Mouse (Mus musculus) midbrain, embryonic 15.5 days (tissue): ENCODE results near the gene Rasgef1c. TPM values are rescaled to one million over a fixed set of nuclear protein-coding genes. Genes with fewer than 3 reads are reported as not detected.
A peak's percentile ranks its signal among the peaks of the same experiment; 100 is the strongest.

Experiments used
- ATAC-seq: fragments of 200-750 bp; cut with Nextera tagmentation; replicated peaks from 2 replicates; pipeline ENCODE4 v1.8.0; 2017; ENCODE audit warnings: moderate TSS enrichment
- H3K27ac ChIP-seq: fragments of 300-500 bp; sonication (generic); 2 replicates; pipeline ENCODE4 v1.5.1; 2015; ENCODE audit warnings: mild to moderate bottlenecking, inconsistent platforms
- H3K27me3 ChIP-seq: fragments of 300-500 bp; sonication (generic); replicated peaks from 2 replicates; pipeline ENCODE4 v1.6.1; 2015; ENCODE audit warnings: inconsistent platforms
- H3K36me3 ChIP-seq: fragments of 300-500 bp; sonication (generic); replicated peaks from 2 replicates; pipeline ENCODE4 v1.6.1; 2015; ENCODE audit warnings: inconsistent platforms
- H3K4me1 ChIP-seq: fragments of 300-500 bp; sonication (generic); 2 replicates; pipeline ENCODE4 v1.6.1; 2015; ENCODE audit warnings: inconsistent platforms
- H3K4me2 ChIP-seq: fragments of 300-500 bp; sonication (generic); 2 replicates; pipeline ENCODE4 v1.6.1; 2015; ENCODE audit warnings: inconsistent platforms, mild to moderate bottlenecking, moderate library complexity
- H3K4me3 ChIP-seq: fragments of 300-500 bp; sonication (generic); 2 replicates; pipeline ENCODE4 v1.5.1; 2015; ENCODE audit warnings: mild to moderate bottlenecking, inconsistent platforms
- H3K9ac ChIP-seq: fragments of 300-500 bp; sonication (generic); 2 replicates; pipeline ENCODE4 v1.6.1; 2015; ENCODE audit warnings: mild to moderate bottlenecking, inconsistent platforms
- H3K9me3 ChIP-seq: fragments of 300-500 bp; sonication (generic); 2 replicates; pipeline ENCODE4 v1.6.1; 2016; ENCODE audit warnings: inconsistent platforms
- WGBS: fragments of 180-500 bp; shearing (Covaris S2); methylation state at CpG from one replicate; pipeline ENCODE4 v1.1.7; 2015; ENCODE audit warnings: mixed read lengths; 5-methylcytosine and 5-hydroxymethylcytosine counted together
- polyA plus RNA-seq: library from polyadenylated mRNA; unstranded; fragments of >200 nt; fragmentation: Nextera tagmentation; extraction: Ambion mirVana; gene quantifications from 2 replicates; pipeline ENCODE4 v1.2.1, GENCODE M21; 2015

The Rasgef1c gene
- polyA plus RNA-seq, 1 experiment from 2014 or later = 29.8 TPM

DNA sequence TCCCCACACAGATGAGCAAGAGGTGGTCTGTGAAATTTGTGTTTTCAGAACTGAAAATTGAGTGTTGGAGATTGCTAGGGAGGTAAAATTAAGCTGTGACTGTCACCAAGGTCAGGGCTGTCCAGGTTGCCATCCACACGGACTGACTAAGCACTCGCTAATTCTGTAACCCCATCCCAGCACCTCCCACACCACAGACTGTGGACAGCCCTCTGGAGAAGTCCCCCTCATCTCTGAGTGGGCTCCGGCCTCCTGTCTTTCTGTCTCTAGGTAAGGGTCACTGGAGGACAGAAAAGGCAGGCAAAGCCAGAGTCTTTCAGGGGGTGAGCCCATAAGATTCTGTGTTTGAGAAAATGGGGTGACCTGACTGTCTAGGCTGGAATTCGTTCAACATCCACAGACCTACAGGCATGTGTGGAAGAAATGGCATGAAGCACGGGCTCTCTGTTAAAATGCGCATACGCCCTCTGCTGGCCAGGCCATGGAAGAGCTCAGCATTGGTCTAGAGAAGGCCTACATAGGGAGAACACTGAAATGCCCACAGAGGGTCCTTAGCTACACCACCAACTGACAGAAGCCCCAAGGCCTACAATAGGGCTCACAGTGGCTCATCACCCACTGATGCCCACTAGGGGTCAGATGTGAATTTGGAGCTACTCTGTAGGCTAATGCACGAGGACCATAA lies 54.1 kb downstream of the Rasgef1c start:
- H3K4me1 ChIP-seq = no peaks in the 10 kb centered on the region
- no peaks in the 10 kb centered on the region for H3K36me3 ChIP-seq
- H3K4me2 ChIP-seq = no peak overlapping the region
- H3K27me3 ChIP-seq = no peaks in the 10 kb centered on the region
- ATAC-seq = peak; percentile 87
- no peak overlapping the region for H3K4me3 ChIP-seq
- H3K9me3 ChIP-seq = no peaks in the 10 kb centered on the region
- WGBS = 30% methylated on average over 8 of the region's 8 CpGs
- no peak overlapping the region for H3K27ac ChIP-seq
- H3K9ac ChIP-seq = no peak overlapping the region

DNA sequence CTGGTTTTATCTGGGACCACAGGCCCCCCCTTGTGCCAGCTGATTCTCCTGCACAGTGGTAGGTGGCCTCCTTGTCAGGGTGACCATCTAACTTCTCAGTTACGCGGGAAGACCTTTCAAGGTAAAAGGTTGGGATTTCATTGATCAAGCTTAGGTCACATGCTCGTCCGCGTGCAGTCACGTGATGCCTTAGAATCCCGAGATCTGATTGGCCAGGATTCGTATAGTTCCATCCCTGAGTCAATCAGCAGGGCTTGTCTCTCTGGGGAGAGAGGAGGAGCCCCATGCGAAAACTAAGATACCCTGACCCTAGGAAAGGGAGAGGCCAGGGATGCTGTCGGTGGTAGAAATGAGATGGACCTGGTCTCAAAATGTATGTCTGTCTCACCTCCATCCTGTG lies 56.4 kb downstream of the Rasgef1c start:
- Histone ChIP-seq H3K36me3 (no peaks in the 10 kb centered on the region), H3K4me1 (no peaks in the 10 kb centered on the region), H3K4me2 (no peak overlapping the region), H3K27me3 (no peaks in the 10 kb centered on the region), H3K4me3 (no peak overlapping the region), H3K9me3 (no peaks in the 10 kb centered on the region), H3K9ac (no peak overlapping the region), H3K27ac (no peak overlapping the region)
- ATAC-seq = no peak
- WGBS = 89% methylated on average over 10 of the region's 10 CpGs

DNA sequence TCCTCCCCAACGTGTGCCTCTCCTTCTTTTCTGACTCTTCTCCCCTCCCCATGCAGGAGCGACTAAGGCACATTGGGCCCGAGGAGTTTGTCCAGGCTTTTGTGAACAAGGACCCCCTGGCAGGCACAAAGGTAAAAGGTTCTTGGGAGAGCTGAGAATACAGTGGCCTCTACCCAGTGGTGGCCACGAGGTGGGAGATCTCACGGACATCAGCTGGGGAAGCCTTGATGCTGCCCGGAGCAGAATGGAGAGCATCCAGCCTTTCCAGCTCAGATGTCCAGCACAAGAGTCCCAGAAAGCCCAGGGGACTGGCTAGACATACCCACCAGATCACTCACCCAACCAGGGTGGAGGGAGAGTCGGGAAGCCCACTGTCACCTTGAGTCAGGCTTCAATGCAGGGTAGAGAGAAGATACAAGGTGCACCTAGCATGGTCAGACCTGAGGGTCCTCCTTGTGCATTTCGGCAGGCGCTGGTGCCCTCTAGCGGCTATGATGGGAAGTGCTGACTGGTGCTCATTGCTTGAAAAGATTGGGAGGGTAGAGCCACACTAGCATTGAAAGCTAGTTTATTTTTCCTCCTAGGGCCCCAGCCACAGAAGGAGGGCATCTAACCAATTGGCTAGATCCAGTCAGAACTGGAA lies 59.6 kb downstream of the Rasgef1c start:
- no peaks in the 10 kb centered on the region for H3K27me3 ChIP-seq
- H3K27ac ChIP-seq = no peak overlapping the region
- no peak overlapping the region for H3K9ac ChIP-seq
- H3K9me3 ChIP-seq = no peaks in the 10 kb centered on the region
- no peak overlapping the region for H3K4me3 ChIP-seq
- WGBS = 34% methylated on average over 10 of the region's 10 CpGs
- H3K4me2 ChIP-seq = no peak overlapping the region
- H3K36me3 ChIP-seq = no peaks in the 10 kb centered on the region
- H3K4me1 ChIP-seq = no peaks in the 10 kb centered on the region
- ATAC-seq = peak; percentile 64; the same call in 1 of the 2 replicates

DNA sequence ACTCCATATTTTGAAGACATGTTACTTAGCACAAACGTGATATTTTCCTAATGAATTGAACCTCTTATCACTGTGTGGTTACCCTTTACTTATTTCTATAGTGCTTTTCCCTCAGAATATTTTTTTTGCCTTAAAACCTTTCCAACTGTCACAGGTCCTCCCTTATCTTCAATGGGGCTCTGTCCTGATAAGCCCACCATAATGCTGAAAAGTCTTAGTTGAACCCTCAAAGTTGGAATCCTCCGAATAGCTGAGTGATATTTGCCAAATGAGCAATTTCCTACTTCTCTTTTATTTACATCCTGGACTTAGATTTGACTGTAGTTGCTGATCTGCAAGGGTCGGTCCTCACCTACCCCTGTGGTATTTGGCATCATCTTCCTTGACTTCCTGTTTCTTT lies 63.7 kb downstream of the Rasgef1c start:
- WGBS = 69% methylated on average over 3 of the region's 3 CpGs
- ATAC-seq = no peak
- H3K4me2 ChIP-seq = no peak overlapping the region
- no peak overlapping the region for H3K9ac ChIP-seq
- H3K9me3 ChIP-seq = no peaks in the 10 kb centered on the region
- H3K27me3 ChIP-seq = no peaks in the 10 kb centered on the region
- H3K36me3 ChIP-seq = no peaks in the 10 kb centered on the region; the same call in 1 of the 2 replicates
- H3K4me3 ChIP-seq = no peak overlapping the region
- no peaks in the 10 kb centered on the region for H3K4me1 ChIP-seq
- no peak overlapping the region for H3K27ac ChIP-seq

DNA sequence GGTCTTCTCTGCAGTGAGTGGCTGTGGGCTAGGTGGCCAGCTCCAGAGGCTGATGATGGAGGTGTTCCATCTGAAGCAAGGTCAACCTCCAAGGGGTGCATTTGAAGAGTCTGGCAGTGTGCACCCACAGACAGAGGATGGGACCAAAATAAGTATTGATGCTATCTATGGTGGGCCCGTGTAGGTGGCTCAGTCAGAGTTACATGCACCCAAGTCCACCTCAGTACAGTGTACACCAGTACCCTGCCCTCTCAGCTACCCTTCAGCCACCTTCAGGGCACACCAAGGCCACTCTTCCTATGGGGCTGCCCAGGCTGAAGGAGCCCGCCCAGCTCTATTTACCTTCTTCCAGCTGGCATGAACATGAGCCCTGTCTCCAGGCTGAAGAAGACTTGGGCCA lies 68.1 kb downstream of the Rasgef1c start:
- Histone ChIP-seq H3K4me3 (no peak overlapping the region), H3K4me2 (no peak overlapping the region), H3K36me3 (no peaks in the 10 kb centered on the region; the same call in 1 of the 2 replicates), H3K9ac (no peak overlapping the region), H3K4me1 (no peaks in the 10 kb centered on the region), H3K9me3 (no peaks in the 10 kb centered on the region), H3K27ac (no peak overlapping the region), H3K27me3 (no peaks in the 10 kb centered on the region)
- ATAC-seq = no peak
- 92% methylated on average over 2 of the region's 2 CpGs for WGBS

DNA sequence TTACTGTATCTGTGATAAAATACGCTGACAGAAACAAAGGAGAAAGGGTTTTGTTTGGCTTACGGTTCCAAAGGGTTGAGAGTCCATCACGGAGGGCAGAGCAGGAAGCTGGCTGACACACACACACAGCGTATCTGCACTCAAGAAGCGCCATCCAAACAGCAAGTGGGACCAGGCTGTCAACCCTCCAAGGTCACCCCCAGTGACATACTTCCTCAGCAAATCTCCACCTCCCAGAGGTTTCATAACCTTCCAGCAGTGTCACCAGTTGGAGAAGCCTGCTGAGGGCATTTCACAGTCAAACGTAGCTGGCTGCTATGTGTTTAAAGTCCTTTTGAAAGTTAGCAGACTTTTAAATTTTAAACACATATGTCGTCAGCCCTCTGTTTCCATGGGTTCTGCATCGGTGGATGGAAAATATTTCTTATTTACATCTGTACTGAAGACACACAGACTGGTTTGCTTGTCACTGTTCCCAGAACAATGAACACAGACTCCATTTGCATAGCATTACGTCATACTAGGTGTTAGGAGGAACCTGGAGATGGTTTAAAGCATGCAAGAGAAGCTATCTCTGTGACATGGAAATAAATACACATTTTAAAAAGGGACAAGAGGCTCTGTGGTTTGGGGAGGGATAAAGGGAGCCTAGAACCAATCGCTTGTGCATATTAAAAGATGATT lies 72.2 kb downstream of the Rasgef1c start:
- H3K27ac ChIP-seq = no peak overlapping the region
- WGBS = 85% methylated on average over 10 of the region's 10 CpGs
- H3K36me3 ChIP-seq = peaks cover 3% of the 10 kb centered on the region; the same call in 1 of the 2 replicates
- ATAC-seq = no peak
- H3K4me3 ChIP-seq = no peak overlapping the region
- no peaks in the 10 kb centered on the region for H3K9me3 ChIP-seq
- H3K27me3 ChIP-seq = no peaks in the 10 kb centered on the region
- H3K4me2 ChIP-seq = no peak overlapping the region
- H3K9ac ChIP-seq = no peak overlapping the region
- H3K4me1 ChIP-seq = no peaks in the 10 kb centered on the region

DNA sequence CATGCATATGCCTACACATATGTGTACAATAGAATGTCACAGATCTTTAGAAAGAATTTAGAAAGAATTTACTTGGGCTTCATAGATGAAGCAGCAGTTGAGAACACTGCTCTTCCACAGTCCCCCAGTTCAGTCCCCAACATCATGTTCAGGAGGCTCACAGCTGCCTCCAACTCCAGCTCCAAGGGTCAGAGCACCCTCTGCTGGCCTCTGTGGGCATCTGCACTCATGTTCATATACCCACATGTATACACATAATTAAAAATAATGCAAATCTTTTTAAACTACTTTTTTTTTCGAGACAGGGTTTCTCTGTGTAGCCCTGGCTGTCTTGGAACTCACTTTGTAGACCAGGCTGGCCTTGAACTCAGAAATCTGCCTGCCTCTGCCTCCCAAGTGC lies 73.0 kb downstream of the Rasgef1c start:
- Histone ChIP-seq H3K36me3 (peaks cover 3% of the 10 kb centered on the region; the same call in 1 of the 2 replicates), H3K4me3 (no peak overlapping the region), H3K9me3 (no peaks in the 10 kb centered on the region), H3K27me3 (no peaks in the 10 kb centered on the region), H3K4me2 (no peak overlapping the region), H3K27ac (no peak overlapping the region), H3K4me1 (no peaks in the 10 kb centered on the region), H3K9ac (no peak overlapping the region)
- 57% methylated on average over 1 of the region's 1 CpGs for WGBS
- no peak for ATAC-seq

DNA sequence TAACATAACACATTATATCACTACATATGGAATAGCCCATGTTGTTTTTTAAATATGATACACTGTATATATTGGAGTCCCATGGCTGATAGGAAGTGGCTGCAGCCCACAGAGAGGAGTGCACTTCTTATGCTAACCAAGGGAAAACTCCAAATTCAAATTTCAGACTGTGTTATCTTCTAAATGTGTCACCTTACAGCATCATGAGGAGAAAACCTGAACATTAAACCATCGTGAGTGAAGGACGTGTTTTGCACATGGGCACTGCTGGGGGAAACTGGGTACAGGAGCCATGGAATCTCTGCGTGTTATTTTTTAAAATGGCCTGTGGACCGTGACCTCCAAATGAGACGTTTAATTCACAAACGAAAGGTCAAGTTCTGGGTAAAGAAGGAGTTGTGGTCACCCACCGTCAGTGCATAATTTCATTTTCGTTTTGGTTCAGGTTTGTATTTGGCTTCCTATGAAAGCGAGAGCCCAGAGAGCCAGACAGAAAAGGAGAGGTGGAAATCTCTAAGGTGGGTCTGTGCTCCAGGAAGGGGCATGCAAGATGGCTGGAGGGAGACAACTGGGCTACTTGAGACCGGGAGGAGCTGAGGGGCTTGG lies 76.4 kb downstream of the Rasgef1c start:
- ATAC-seq = no peak
- H3K27me3 ChIP-seq = no peaks in the 10 kb centered on the region
- H3K9me3 ChIP-seq = no peaks in the 10 kb centered on the region
- WGBS = 84% methylated on average over 10 of the region's 10 CpGs
- H3K4me2 ChIP-seq = no peak overlapping the region
- no peak overlapping the region for H3K4me3 ChIP-seq
- no peak overlapping the region for H3K27ac ChIP-seq
- H3K9ac ChIP-seq = no peak overlapping the region
- peaks cover 3% of the 10 kb centered on the region; the same call in 1 of the 2 replicates for H3K36me3 ChIP-seq
- no peaks in the 10 kb centered on the region for H3K4me1 ChIP-seq

DNA sequence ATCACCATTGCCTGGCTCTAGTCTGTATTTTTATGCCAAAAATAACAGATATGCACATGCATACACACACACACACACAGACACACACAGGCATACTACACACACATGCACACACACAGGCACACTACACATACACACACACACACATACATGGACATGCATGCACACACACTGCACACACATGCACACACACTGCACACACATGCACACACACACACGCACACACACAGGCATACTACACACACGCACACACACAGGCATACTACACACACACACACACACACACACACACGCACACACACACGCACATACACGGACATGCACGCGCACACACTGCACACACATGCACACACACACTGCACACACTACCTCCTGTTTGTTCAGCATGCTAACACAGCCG lies 77.3 kb downstream of the Rasgef1c start:
- no peaks in the 10 kb centered on the region for H3K9me3 ChIP-seq
- H3K27ac ChIP-seq = no peak overlapping the region
- no peak for ATAC-seq
- no peaks in the 10 kb centered on the region for H3K27me3 ChIP-seq
- H3K9ac ChIP-seq = no peak overlapping the region
- peaks cover 3% of the 10 kb centered on the region; the same call in 1 of the 2 replicates for H3K36me3 ChIP-seq
- 97% methylated on average over 8 of the region's 8 CpGs for WGBS
- H3K4me2 ChIP-seq = no peak overlapping the region
- H3K4me1 ChIP-seq = no peaks in the 10 kb centered on the region
- H3K4me3 ChIP-seq = no peak overlapping the region

DNA sequence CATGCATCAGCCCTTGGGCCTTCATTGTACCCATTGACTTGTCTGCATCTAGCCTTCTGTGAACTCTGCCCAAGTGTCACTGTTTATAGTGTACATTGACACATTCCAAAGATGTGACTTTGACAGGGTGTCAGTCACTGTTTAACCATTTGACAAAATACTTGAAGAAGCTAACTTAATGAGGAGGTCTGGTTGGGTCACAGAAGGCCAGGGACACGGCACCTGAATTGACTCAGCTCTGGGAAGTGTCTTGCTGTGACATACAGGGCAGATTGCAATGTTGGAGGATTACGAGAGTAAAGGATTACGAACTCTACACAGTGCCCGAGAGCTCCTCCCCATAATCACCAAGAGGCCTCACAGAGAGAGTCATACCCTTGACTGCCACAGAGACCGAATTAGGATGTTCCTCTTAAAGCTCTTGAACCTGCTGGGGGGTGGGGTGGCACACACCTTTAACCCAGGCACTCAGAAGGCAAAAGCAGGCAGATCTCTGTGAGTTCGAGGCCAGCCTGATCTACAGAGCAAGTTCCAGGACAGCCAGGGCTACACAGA lies 79.1 kb downstream of the Rasgef1c start:
- no peak overlapping the region for H3K27ac ChIP-seq
- no peak for ATAC-seq
- H3K9me3 ChIP-seq = no peaks in the 10 kb centered on the region
- no peak overlapping the region for H3K9ac ChIP-seq
- H3K4me3 ChIP-seq = no peak overlapping the region
- H3K4me1 ChIP-seq = no peaks in the 10 kb centered on the region
- H3K36me3 ChIP-seq = peaks cover under 1% of the 10 kb centered on the region; the same call in 1 of the 2 replicates
- H3K27me3 ChIP-seq = no peaks in the 10 kb centered on the region
- 59% methylated on average over 6 of the region's 6 CpGs for WGBS
- no peak overlapping the region for H3K4me2 ChIP-seq

DNA sequence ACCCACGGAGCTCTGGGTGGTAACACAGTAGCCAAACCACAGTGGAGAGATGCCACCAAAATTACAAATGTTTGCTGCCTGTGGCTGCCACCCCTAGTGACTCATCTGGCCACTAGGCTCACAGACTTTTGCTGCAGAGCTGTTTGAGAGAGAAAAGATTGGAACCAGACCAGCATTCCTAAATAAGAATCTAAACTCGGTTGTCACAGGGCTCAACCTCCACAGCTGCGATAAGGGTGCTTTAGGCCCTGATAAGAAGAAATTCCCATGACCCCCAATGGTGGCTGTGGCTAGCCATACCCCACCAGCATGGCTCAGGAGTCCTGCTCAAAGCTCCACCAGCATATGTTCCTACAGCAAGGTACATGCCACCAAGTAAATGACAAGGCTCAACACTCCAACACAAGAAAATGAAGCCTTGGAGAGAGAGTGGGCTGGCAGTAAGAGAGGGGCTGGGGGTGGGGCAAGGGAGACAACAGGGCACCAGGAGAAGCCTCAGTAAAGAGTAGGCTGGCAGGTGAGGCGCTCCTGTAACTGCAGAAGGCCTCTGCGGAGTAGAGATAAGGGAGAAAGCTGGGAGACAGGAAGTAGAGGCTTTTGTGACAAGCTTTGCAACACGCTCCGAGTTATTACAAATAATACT lies 79.8 kb downstream of the Rasgef1c start:
- Histone ChIP-seq H3K4me1 (no peaks in the 10 kb centered on the region), H3K36me3 (no peaks in the 10 kb centered on the region), H3K27me3 (no peaks in the 10 kb centered on the region), H3K9me3 (no peaks in the 10 kb centered on the region), H3K27ac (no peak overlapping the region), H3K9ac (no peak overlapping the region), H3K4me2 (no peak overlapping the region), H3K4me3 (no peak overlapping the region)
- no peak for ATAC-seq
- WGBS = 88% methylated on average over 7 of the region's 7 CpGs

DNA sequence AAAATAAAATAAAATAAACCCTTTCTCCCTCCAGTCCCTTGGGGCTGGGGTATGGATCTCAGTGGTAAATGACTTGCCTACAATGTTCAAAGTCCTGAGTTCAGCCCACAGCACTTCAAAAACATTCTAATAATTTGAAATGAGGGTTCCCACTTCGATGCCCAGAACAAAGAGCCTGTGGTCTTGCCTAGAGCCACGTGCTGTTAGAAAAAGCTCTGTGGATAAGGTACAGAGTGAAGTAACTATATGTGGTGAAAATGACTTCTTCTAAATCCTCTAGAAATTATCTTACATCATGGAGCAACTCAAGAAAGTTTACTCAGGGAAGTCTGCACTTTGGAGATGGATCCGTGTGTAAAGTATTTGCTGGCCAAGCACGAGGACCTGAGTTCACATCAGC lies 80.5 kb downstream of the Rasgef1c start:
- H3K27me3 ChIP-seq = no peaks in the 10 kb centered on the region
- no peak overlapping the region for H3K27ac ChIP-seq
- H3K9me3 ChIP-seq = no peaks in the 10 kb centered on the region
- H3K4me2 ChIP-seq = no peak overlapping the region
- H3K4me1 ChIP-seq = no peaks in the 10 kb centered on the region
- no peak overlapping the region for H3K9ac ChIP-seq
- H3K36me3 ChIP-seq = no peaks in the 10 kb centered on the region
- WGBS = 81% methylated on average over 4 of the region's 4 CpGs
- no peak for ATAC-seq
- H3K4me3 ChIP-seq = no peak overlapping the region
